Mouse (Mus musculus): ENCODE measurements at regions not wholly inside any gene's neighbourhood (a gene's known extent, or its start where the extent isn't known, plus 50 kb on each side); places are given as distances from the start of the nearest gene placed in this dataset.
"Not testable (repeated sequence)": the region's sequence is repeated elsewhere in the genome, so short reads cannot be mapped to it uniquely, and the experiment has no call there.

DNA sequence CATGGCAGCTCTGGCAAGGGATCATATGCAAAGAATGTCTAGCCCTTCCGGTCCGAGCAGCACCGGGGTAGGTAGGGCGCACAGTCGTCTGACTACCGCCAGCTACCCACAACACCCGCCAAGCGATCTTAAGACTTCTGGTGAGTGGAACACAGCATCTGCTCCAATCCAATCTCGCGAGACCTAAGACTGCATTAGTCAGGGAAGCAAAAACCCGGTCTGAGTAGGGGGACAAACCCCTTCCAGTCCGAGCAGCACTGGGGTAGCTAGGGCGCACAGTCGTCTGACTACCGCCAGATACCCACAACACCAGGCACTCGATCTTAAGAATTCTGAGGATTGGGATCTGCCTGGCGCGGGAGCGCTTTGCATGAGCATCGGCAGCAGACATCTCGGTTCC is 57.1 kb downstream of the Nap1l2 start:
- DNase-seq: not testable (repeated sequence)

DNA sequence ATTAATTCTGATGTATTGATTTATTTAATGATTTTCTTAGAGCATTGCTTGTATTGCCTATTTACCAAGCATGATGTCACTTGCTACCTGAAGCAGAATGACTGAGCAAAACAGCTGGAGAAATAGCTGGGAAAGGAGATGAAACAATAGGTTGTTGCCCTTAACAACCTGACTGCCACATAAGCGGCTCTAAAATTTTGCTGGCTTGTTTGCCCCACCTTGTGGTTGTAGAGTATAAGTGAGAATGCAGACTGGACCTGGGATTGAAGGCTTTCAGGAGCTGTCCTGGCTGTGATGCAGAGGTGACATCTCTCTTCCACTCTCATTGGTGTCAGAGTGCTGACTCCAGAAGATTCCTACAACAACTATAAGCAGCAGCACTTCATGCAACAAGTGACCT is 77.3 kb downstream of the Nap1l2 start:
- peak; percentile 2 for DNase-seq

DNA sequence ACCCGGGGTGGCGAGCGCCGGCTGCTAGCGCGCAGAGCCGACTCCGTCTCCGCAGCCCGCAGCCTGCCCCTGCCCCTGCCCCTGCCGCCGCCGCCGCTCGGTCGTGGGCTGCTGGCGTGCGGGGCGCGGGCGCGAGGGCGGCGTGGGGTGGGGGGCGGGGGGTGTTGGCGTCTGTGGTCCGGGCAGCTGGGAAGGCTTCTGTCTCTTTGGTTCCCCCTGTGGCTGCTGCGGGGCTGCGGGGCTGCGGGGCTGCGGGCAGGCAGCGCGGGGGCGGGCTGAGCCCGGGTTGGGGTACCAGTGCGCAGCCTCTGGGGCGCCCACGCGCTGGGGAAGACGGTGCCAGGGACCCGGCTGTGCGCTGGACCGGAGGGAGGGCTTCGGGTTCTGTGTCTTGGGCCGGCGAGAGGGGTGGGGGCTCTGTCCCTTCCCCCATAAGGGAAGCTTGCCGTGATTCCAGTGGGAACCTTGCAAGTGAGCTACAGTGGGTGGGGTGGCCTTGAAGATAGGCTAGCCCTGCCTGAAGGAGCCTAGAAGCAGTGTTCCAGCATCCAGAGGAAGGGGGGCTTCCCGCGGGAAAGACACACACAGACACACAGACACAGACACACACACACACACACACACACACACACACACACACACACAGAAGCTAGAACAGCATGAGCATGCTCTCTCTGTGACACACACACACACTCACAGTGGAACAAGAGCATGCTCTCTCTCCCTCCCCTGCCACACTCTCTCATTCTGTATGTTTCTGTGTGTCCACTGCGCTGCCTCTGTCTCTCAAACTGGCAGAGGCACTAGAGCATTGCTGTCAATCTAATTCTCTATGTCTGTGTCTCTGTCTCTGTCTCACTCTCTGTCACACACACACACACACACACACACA is 118.5 kb downstream of the Nap1l2 start:
- DNase-seq: not testable (repeated sequence)

DNA sequence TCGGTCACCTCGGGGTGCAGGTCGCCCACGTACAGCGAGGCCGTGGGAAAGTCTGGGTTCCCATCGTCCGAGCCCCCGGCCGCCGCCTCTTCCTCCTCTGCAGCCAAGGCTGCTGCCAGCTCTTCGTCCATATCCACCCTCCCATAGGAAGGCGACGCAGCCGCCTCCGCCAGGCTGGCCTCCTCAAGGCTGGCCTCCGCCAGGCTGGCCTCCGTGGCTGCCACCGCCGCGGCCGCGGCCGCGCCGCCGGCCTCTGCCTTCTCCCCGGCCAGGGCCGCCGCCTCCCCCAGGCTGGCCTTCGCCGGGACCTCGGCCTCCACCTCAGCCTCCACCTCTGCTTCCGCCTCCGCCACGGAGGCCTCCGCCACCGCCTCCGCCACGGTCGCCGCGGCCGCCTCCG is 119.3 kb downstream of the Nap1l2 start:
- not testable (repeated sequence) for DNase-seq

DNA sequence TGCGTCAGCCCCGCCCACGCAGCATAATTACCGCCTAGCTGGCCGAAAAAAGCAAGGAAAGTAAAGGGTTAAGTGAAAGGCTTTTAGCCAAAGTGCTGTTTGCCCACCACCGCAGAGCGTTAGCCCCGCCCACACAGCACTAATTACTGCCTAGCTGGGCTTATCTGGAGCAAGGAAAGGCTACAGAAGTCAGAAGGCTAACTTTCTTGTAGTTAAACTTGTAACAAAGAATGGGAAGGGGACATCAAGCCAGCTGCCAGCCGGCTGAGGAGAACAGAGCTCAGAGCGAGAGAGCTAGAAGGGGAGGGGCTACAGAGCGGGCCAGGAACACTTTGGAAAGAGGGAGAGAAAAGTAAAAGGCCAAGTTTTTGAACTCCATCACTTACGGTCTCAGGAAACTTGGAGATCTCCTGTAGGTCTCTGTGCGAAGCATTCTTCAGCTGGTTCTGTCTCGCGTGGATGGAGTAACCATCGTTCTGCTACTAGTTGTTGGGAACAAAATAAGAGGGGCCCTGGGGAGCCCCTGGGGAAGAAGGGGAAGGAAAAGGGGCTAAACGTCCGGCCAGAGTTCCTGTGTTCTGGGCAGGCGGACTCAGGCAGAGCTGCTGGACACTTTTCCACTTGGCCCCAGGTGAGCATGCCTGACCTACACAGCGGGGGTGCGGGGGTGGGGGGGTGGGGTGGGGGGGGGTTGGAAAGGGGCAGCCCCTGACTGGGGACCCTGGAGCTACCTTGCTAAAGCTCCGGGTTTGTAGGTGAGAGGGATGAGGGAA is 98.3 kb downstream of the 1700018G05Rik start:
- peak; percentile 36 for DNase-seq

DNA sequence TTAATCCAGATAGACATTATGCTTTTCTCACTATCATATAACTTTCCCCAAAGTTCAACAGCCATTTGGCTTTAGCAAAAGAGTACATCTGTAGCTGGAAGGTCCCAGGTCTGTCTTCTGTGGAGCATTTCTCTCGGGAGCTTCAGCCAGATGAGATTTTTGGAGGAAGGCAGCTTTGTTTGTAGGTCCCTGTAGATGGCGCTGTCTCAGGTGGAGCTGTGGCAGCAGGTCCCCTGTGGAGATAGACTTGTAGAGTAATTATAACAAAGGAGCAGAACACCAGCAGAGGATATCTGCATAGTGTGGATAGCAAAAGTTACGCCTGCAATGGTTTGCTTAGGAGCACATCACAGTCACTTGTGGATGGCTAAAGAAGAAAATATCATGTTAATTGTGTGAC is 97.3 kb downstream of the 1700018G05Rik start:
- DNase-seq: not testable (repeated sequence)

DNA sequence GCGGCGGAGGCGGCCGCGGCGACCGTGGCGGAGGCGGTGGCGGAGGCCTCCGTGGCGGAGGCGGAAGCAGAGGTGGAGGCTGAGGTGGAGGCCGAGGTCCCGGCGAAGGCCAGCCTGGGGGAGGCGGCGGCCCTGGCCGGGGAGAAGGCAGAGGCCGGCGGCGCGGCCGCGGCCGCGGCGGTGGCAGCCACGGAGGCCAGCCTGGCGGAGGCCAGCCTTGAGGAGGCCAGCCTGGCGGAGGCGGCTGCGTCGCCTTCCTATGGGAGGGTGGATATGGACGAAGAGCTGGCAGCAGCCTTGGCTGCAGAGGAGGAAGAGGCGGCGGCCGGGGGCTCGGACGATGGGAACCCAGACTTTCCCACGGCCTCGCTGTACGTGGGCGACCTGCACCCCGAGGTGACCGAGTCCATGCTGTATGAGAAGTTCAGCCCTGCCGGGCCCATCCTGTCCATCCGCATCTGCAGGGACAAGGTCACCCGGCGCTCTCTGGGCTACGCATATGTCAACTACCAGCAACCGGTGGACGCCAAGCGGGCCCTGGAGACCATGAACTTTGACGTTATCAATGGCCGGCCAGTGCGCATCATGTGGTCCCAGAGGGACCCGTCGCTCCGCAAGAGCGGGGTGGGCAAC is 85.4 kb downstream of the 1700018G05Rik start:
- not testable (repeated sequence) for DNase-seq

DNA sequence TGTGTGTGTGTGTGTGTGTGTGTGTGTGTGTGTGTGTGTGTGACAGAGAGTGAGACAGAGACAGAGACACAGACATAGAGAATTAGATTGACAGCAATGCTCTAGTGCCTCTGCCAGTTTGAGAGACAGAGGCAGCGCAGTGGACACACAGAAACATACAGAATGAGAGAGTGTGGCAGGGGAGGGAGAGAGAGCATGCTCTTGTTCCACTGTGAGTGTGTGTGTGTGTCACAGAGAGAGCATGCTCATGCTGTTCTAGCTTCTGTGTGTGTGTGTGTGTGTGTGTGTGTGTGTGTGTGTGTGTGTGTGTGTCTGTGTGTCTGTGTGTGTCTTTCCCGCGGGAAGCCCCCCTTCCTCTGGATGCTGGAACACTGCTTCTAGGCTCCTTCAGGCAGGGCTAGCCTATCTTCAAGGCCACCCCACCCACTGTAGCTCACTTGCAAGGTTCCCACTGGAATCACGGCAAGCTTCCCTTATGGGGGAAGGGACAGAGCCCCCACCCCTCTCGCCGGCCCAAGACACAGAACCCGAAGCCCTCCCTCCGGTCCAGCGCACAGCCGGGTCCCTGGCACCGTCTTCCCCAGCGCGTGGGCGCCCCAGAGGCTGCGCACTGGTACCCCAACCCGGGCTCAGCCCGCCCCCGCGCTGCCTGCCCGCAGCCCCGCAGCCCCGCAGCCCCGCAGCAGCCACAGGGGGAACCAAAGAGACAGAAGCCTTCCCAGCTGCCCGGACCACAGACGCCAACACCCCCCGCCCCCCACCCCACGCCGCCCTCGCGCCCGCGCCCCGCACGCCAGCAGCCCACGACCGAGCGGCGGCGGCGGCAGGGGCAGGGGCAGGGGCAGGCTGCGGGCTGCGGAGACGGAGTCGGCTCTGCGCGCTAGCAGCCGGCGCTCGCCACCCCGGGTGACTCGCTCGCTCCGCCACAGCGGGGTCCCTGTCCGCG is 84.4 kb downstream of the 1700018G05Rik start:
- not testable (repeated sequence) for DNase-seq

DNA sequence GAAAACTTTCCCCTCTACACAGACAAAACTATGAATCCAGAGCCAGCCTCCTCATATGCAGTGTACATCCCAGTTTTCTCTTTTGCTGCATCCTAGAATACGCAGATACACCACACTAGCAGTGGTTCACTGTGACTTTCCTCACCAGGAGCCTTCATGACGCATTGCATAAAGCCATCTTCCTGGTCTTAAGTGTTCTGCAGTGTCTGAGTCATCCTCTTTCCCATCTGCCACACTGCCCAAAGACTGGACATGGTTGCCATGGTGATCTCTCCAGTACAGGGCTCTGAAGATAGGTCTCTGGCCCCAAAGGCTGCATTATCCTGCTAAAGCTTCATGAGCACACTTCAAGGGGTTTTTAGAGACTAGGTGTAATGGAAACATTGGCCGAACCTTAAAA is 65.8 kb downstream of the 1700018G05Rik start:
- not testable (repeated sequence) for DNase-seq
